Mouse (Mus musculus) liver, embryonic 14.5 days (tissue): Measurements from ENCODE around the gene Sec24a.

Experiments used
- CTCF ChIP-seq: IDR thresholded peaks from 2 replicates; pipeline ENCODE4 v1.5.1; 2016; ENCODE audit warnings: antibody characterized with exemption, low read depth, control low read depth
- EP300 ChIP-seq: IDR thresholded peaks from 2 replicates; pipeline ENCODE4 v1.6.1; 2016; ENCODE audit warnings: antibody characterized with exemption, low read depth

DNA sequence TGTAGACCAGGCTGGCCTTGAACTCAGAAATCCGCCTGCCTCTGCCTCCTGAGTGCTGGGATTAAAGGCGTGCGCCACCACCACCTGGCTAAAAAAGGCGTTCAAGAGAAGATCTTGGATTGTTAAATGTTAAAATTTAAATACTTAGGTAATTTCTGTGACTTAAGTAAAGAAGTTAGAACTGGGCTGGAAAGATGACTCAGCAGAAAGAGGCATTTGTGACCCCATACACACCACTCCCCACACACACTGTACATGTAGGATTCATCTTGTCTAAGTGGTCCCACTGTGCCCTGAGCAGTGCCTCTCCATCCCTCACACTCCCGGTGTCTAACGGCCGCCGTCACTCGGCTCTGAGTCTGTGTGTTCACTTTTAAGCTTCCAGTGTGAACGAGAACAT lies 57.0 kb downstream of the Sec24a start:
- TF ChIP-seq EP300 (no peak), CTCF (no peak)
